Mouse (Mus musculus) cortical plate, adult 2 months (tissue): ENCODE data around the gene Kcmf1.

ENCODE experiments used
- CTCF ChIP-seq: fragments of 200-500 bp; IDR thresholded peaks from 2 replicates; pipeline ENCODE4 v1.5.1; 2011; ENCODE audit warnings: mild to moderate bottlenecking, control low read depth, low read length; ENCODE audit not compliant: insufficient read depth; ENCODE audit errors: extremely low read depth
- POLR2A ChIP-seq: fragments of 200-500 bp; IDR thresholded peaks from 2 replicates; pipeline ENCODE4 v1.6.1; 2011; ENCODE audit warnings: mild to moderate bottlenecking, low read length, control low read depth; ENCODE audit not compliant: insufficient read depth; ENCODE audit errors: extremely low read depth

- TF ChIP-seq POLR2A (no peak), CTCF (no peak)
Observed at GRCm38 (mm10) chr6:72929795-72930398, 30.1 kb upstream of the Kcmf1 start.
